Mouse (Mus musculus) cerebellum, adult 11 months (tissue): ENCODE measurements around the gene Nucb1.
"Not testable (repeated sequence)": the region's sequence is repeated elsewhere in the genome, so short reads cannot be mapped to it uniquely, and the experiment has no call there.

Source experiments
- DNase-seq: peaks from one replicate; pipeline ENCODE4 v3.0.0; 2022

The Nucb1 gene

GRCm38 (mm10) chr7:45524841-45525621 lies 14.8 kb upstream of the Nucb1 start:
- no peak for DNase-seq

- DNase-seq = no peak
These were observed 13.5 kb upstream of the Nucb1 start for GRCm38 (mm10) chr7:45523678-45524170.

GRCm38 (mm10) chr7:45522957-45523676 lies 12.9 kb upstream of the Nucb1 start:
- DNase-seq = peak; percentile 36

- no peak for DNase-seq
These were observed 12.1 kb upstream of the Nucb1 start for GRCm38 (mm10) chr7:45522194-45522752.

GRCm38 (mm10) chr7:45521728-45522184 lies 11.6 kb upstream of the Nucb1 start:
- DNase-seq = peak; percentile 78

- DNase-seq = no peak
These were observed 10.4 kb upstream of the Nucb1 start for GRCm38 (mm10) chr7:45520605-45521004.

- no peak for DNase-seq
These were observed 9.3 kb upstream of the Nucb1 start for GRCm38 (mm10) chr7:45519345-45520120.

GRCm38 (mm10) chr7:45518618-45519017 lies 8.4 kb upstream of the Nucb1 start:
- no peak for DNase-seq

GRCm38 (mm10) chr7:45516846-45517245 lies 6.6 kb upstream of the Nucb1 start:
- DNase-seq = not testable (repeated sequence)

- DNase-seq = no peak
These were observed 5.2 kb upstream of the Nucb1 start for GRCm38 (mm10) chr7:45515436-45515835.

GRCm38 (mm10) chr7:45514411-45514810 lies 4.2 kb upstream of the Nucb1 start:
- no peak for DNase-seq

- no peak for DNase-seq
These were observed 874 bp downstream of the Nucb1 start for GRCm38 (mm10) chr7:45509181-45509882.

- DNase-seq = no peak
These were observed 1.6 kb downstream of the Nucb1 start for GRCm38 (mm10) chr7:45508561-45508960.

- no peak for DNase-seq
These were observed 2.6 kb downstream of the Nucb1 start for GRCm38 (mm10) chr7:45507583-45507982.

- no peak for DNase-seq
These were observed 11.8 kb downstream of the Nucb1 start for GRCm38 (mm10) chr7:45498427-45498826.

GRCm38 (mm10) chr7:45494548-45494947 lies 15.7 kb downstream of the Nucb1 start:
- DNase-seq = no peak

- peak; percentile 77 for DNase-seq
These were observed 17.3 kb downstream of the Nucb1 start for GRCm38 (mm10) chr7:45492951-45493350.

GRCm38 (mm10) chr7:45492225-45492844 lies 17.9 kb downstream of the Nucb1 start:
- no peak for DNase-seq

- DNase-seq = no peak
These were observed 18.9 kb downstream of the Nucb1 start for GRCm38 (mm10) chr7:45491264-45491663.

- no peak for DNase-seq
These were observed 19.4 kb downstream of the Nucb1 start for GRCm38 (mm10) chr7:45490822-45491221.

- no peak for DNase-seq
These were observed 20.6 kb downstream of the Nucb1 start for GRCm38 (mm10) chr7:45489578-45489977.
